Mouse (Mus musculus): ENCODE results near the gene Gm21964. TPM values are rescaled to one million over a fixed set of nuclear protein-coding genes. Genes with fewer than 3 reads are reported as not detected.

Gene Gm21964
- polyA plus RNA-seq, 1 experiment from 2014 or later: not detected

GRCm38 (mm10) chr8:110091869-110092268 lies 9.1 kb upstream of the Gm21964 start:
- Histone ChIP-seq H3K27me3 (no peaks in the 10 kb centered on the region), H3K4me2 (replicated peaks) (no peak overlapping the region), H3K4me1 (no peaks in the 10 kb centered on the region), H3K9ac (no peak overlapping the region), H3K9me3 (peaks cover 15% of the 10 kb centered on the region), H3K27ac (no peak overlapping the region), H3K36me3 (peaks cover 32% of the 10 kb centered on the region), H3K4me3 (no peak overlapping the region)
- no peak for ATAC-seq (ENCODE audit: insufficient number of reproducible peaks, insufficient read depth, low FRiP score, low TSS enrichment)
- WGBS: 51% methylated on average over 1 of the region's 1 CpGs

DNA sequence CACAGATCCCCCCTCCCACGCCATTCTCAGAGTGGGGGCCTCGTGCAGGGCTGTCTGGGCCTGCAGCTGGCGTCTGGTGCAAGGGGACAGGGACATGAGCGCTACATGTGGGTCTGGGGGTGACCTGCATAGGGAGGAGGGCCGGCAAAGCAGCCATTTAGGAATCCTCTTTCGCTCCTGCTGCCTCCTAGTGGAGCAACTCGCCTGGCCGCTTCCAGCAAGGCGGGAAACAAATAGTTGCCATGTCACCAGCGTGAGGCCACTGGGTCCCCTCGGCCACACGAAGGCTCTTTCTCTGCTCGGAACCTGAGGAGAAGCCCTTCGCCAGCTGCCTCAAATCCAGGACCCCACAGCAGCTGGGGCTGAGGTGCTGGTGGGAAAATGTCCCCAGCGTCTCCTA lies 669 bp downstream of the Gm21964 start:
- H3K4me2 ChIP-seq (replicated peaks): no peak overlapping the region
- 84% methylated on average over 15 of the region's 15 CpGs for WGBS
- H3K4me3 ChIP-seq: no peak overlapping the region
- H3K4me1 ChIP-seq: no peaks in the 10 kb centered on the region
- no peak for ATAC-seq (ENCODE audit: insufficient number of reproducible peaks, insufficient read depth, low FRiP score, low TSS enrichment)
- H3K36me3 ChIP-seq: no peaks in the 10 kb centered on the region
- H3K9me3 ChIP-seq: no peaks in the 10 kb centered on the region
- H3K27me3 ChIP-seq: no peaks in the 10 kb centered on the region
- no peak overlapping the region for H3K9ac ChIP-seq
- H3K27ac ChIP-seq: no peak overlapping the region

- 82% methylated on average over 3 of the region's 3 CpGs for WGBS
- H3K4me3 ChIP-seq: no peak within 1 kb of the TSS
- ATAC-seq (ENCODE audit: insufficient number of reproducible peaks, insufficient read depth, low FRiP score, low TSS enrichment): no peak
Measured at GRCm38 (mm10) chr8:110102653-110103052, 1.6 kb downstream of the Gm21964 start, which contains the start of gene Gm17720. Gene Gm17720 (minus strand): TSS chr8:110102753.

GRCm38 (mm10) chr8:110119715-110120114 lies 18.7 kb downstream of the Gm21964 start:
- no peak overlapping the region for H3K4me2 ChIP-seq (replicated peaks)
- H3K9me3 ChIP-seq: no peaks in the 10 kb centered on the region
- H3K9ac ChIP-seq: no peak overlapping the region
- H3K36me3 ChIP-seq: no peaks in the 10 kb centered on the region
- H3K4me1 ChIP-seq: no peaks in the 10 kb centered on the region
- no peaks in the 10 kb centered on the region for H3K27me3 ChIP-seq
- no peak for ATAC-seq (ENCODE audit: insufficient number of reproducible peaks, insufficient read depth, low FRiP score, low TSS enrichment)
- H3K27ac ChIP-seq: no peak overlapping the region
- no peak overlapping the region for H3K4me3 ChIP-seq
- WGBS: 45% methylated on average over 6 of the region's 6 CpGs

More at GRCm38 (mm10) chr8:110102653-110103052, 1.6 kb downstream of the Gm21964 start, which contains the start of gene Gm17720:
- Histone ChIP-seq H3K27me3 (no peaks in the 10 kb centered on the region), H3K4me2 (replicated peaks) (no peak within 1 kb of the TSS), H3K9me3 (no peaks in the 10 kb centered on the region), H3K27ac (no peak within 1 kb of the TSS), H3K36me3 (no peaks in the 10 kb centered on the region), H3K4me1 (no peaks in the 10 kb centered on the region), H3K9ac (no peak within 1 kb of the TSS)

- Histone ChIP-seq H3K27me3 (no peaks in the 10 kb centered on the region), H3K4me3 (no peak overlapping the region), H3K4me1 (no peaks in the 10 kb centered on the region), H3K9ac (no peak overlapping the region), H3K4me2 (replicated peaks) (no peak overlapping the region), H3K9me3 (no peaks in the 10 kb centered on the region), H3K36me3 (no peaks in the 10 kb centered on the region), H3K27ac (no peak overlapping the region)
- no peak for ATAC-seq (ENCODE audit: insufficient number of reproducible peaks, insufficient read depth, low FRiP score, low TSS enrichment)
- 21% methylated on average over 13 of the region's 13 CpGs for WGBS
Measured at GRCm38 (mm10) chr8:110130537-110130936, 29.5 kb downstream of the Gm21964 start.

GRCm38 (mm10) chr8:110134236-110134635 lies 33.2 kb downstream of the Gm21964 start:
- H3K9ac ChIP-seq: no peak overlapping the region
- WGBS: 89% methylated on average over 8 of the region's 8 CpGs
- H3K27ac ChIP-seq: no peak overlapping the region
- no peaks in the 10 kb centered on the region for H3K9me3 ChIP-seq
- no peak overlapping the region for H3K4me3 ChIP-seq
- no peaks in the 10 kb centered on the region for H3K4me1 ChIP-seq
- H3K27me3 ChIP-seq: no peaks in the 10 kb centered on the region
- no peaks in the 10 kb centered on the region for H3K36me3 ChIP-seq
- no peak for ATAC-seq (ENCODE audit: insufficient number of reproducible peaks, insufficient read depth, low FRiP score, low TSS enrichment)
- H3K4me2 ChIP-seq (replicated peaks): no peak overlapping the region

- H3K9ac ChIP-seq: no peak overlapping the region
- H3K36me3 ChIP-seq: no peaks in the 10 kb centered on the region
- ATAC-seq (ENCODE audit: insufficient number of reproducible peaks, insufficient read depth, low FRiP score, low TSS enrichment): no peak
- H3K9me3 ChIP-seq: no peaks in the 10 kb centered on the region
- 75% methylated on average over 7 of the region's 7 CpGs for WGBS
- no peaks in the 10 kb centered on the region for H3K27me3 ChIP-seq
- H3K4me1 ChIP-seq: no peaks in the 10 kb centered on the region
- no peak overlapping the region for H3K27ac ChIP-seq
- H3K4me2 ChIP-seq (replicated peaks): no peak overlapping the region
- H3K4me3 ChIP-seq: no peak overlapping the region
Measured at GRCm38 (mm10) chr8:110135515-110135914, 34.5 kb downstream of the Gm21964 start.

DNA sequence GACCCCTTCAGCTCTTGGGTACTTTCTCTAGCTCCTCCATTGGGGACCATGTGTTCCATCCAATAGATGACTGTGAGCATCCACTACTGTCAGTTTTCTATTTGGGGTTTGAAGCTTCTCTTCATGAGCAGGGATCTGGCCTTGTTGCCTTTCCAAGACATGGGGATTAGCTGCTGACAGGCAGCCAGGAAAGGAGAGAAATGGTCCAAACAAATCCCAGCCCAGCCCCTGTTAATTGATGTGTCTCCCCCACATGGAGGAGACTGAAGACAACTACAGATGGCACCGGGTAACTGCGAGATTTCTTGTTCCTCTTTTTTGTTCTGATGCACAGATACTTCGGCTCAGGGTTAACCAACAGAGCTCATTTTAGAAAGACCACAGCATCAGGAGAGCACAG lies 39.1 kb downstream of the Gm21964 start:
- Histone ChIP-seq H3K9me3 (no peaks in the 10 kb centered on the region), H3K27me3 (no peaks in the 10 kb centered on the region), H3K27ac (no peak overlapping the region), H3K4me3 (no peak overlapping the region), H3K9ac (no peak overlapping the region), H3K36me3 (no peaks in the 10 kb centered on the region), H3K4me1 (no peaks in the 10 kb centered on the region), H3K4me2 (replicated peaks) (no peak overlapping the region)
- 81% methylated on average over 3 of the region's 3 CpGs for WGBS
- ATAC-seq (ENCODE audit: insufficient number of reproducible peaks, insufficient read depth, low FRiP score, low TSS enrichment): no peak

DNA sequence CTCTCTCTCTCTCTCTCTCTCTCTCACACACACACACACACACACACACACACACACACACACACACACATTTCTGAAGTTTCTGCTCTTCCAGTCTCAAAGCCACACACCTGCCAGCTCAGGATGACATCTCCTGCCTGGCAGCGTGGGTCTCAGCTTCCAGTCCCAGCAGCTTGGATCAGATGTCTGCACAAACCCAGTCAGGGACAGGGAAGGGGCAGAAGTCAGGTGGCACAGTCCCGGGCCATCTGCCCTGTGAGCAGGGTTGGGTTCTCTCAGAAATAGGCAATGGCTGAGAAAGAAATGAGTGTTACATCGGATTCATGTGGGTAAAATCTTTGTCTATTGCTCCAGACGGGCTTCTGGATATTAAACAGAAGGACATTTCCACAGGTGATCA lies 39.8 kb downstream of the Gm21964 start:
- no peak overlapping the region for H3K4me3 ChIP-seq
- H3K27me3 ChIP-seq: no peaks in the 10 kb centered on the region
- no peaks in the 10 kb centered on the region for H3K9me3 ChIP-seq
- H3K36me3 ChIP-seq: no peaks in the 10 kb centered on the region
- no peak overlapping the region for H3K27ac ChIP-seq
- H3K4me2 ChIP-seq (replicated peaks): no peak overlapping the region
- 71% methylated on average over 4 of the region's 4 CpGs for WGBS
- no peak overlapping the region for H3K9ac ChIP-seq
- no peak for ATAC-seq (ENCODE audit: insufficient number of reproducible peaks, insufficient read depth, low FRiP score, low TSS enrichment)
- H3K4me1 ChIP-seq: no peaks in the 10 kb centered on the region

DNA sequence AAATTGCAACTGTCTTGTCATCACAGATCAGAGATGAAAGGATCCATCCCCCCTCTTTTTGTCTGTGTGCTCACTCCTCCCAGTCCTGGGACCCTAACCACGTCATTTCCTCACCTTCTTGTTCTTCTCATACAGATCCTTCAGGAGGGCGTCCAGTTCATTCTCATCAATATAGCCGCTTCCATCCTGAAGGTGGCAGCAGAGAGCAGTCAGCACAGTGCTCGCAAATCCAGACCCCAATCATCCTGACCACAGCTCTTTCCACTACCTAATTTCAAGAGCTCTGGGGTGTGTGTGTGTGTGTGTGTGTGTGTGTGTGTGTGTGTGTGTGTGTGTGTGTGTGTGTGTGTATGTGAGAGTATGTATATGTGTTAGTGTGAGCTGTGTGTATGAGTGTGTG lies 44.5 kb downstream of the Gm21964 start:
- no peak for ATAC-seq (ENCODE audit: insufficient number of reproducible peaks, insufficient read depth, low FRiP score, low TSS enrichment)
- WGBS: 0% methylated on average over 4 of the region's 4 CpGs
- H3K9me3 ChIP-seq: no peaks in the 10 kb centered on the region
- no peak overlapping the region for H3K27ac ChIP-seq
- H3K4me3 ChIP-seq: no peak overlapping the region
- no peak overlapping the region for H3K9ac ChIP-seq
- H3K4me1 ChIP-seq: no peaks in the 10 kb centered on the region
- H3K4me2 ChIP-seq (replicated peaks): no peak overlapping the region
- H3K27me3 ChIP-seq: no peaks in the 10 kb centered on the region
- H3K36me3 ChIP-seq: no peaks in the 10 kb centered on the region

GRCm38 (mm10) chr8:110152951-110153350 lies 51.9 kb downstream of the Gm21964 start:
- H3K36me3 ChIP-seq: no peaks in the 10 kb centered on the region
- no peaks in the 10 kb centered on the region for H3K4me1 ChIP-seq
- no peak overlapping the region for H3K4me2 ChIP-seq (replicated peaks)
- no peaks in the 10 kb centered on the region for H3K27me3 ChIP-seq
- no peak overlapping the region for H3K27ac ChIP-seq
- 73% methylated on average over 6 of the region's 6 CpGs for WGBS
- no peak overlapping the region for H3K4me3 ChIP-seq
- no peaks in the 10 kb centered on the region for H3K9me3 ChIP-seq
- no peak overlapping the region for H3K9ac ChIP-seq
- no peak for ATAC-seq (ENCODE audit: insufficient number of reproducible peaks, insufficient read depth, low FRiP score, low TSS enrichment)
